ENCODE assay signal across 22 mouse cellular contexts in the genomic region with DNA sequence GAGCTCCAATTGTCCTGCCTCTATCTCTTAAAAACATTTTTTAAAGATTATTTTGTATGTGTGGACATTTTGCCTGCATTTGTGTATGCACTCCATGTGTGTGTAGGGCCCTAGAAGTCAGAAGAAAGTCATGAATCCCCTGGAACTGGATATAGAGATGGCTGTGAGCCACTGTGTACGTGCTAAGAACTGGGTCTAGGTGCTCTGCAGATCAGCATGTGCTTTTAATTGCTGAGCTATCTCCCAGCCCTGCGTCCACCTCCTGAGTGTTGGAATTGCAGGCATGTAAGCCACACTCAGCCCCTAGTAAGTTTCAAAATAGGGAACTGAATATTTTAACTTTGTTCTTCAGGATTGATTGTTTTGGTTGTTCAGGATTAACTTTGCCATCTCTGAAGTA. TPM values are rescaled to one million over a fixed set of nuclear protein-coding genes. Genes with fewer than 3 reads are reported as not detected.
DNase-seq lines count a peak whose midpoint lies in the region; ATAC-seq and TF ChIP-seq lines count a peak whose summit lies in the region.
"Had no signal": no experiment of that assay in that cellular context is flagged by ENCODE, and none has a peak within 500 bp of the region (broad histone marks: within the 10 kb centered on the region; RNA-seq: fewer than 3 reads in every experiment).

No protein-coding gene starts in this region.

- H3K79me2 ChIP-seq in heart, adult 2 months (replicated peaks; ENCODE audit: control insufficient read depth, insufficient read depth, low read length), result no peaks in the 10 kb centered on the region

- H3K27me3 ChIP-seq in heart, adult 2 months (ENCODE audit: control insufficient read depth, insufficient read depth, low read length), result no peaks in the 10 kb centered on the region
- no peaks in the 10 kb centered on the region for H3K27me3 ChIP-seq in heart, embryonic 15.5 days
- no peaks in the 10 kb centered on the region for H3K27me3 ChIP-seq in heart, postnatal 0 days (ENCODE audit: control insufficient read depth, insufficient read depth, low read length)
- H3K27me3 ChIP-seq: embryonic facial prominence, embryonic 13.5 days; embryonic facial prominence, embryonic 15.5 days; forebrain, embryonic 12.5 days had no signal

- no peaks in the 10 kb centered on the region for H3K9me3 ChIP-seq in heart, embryonic 15.5 days (replicated peaks)
- no peaks in the 10 kb centered on the region for H3K9me3 ChIP-seq in heart, postnatal 0 days (replicated peaks; ENCODE audit: control insufficient read depth, low read length)
- H3K9me3 ChIP-seq: embryonic facial prominence, embryonic 13.5 days; embryonic facial prominence, embryonic 15.5 days; forebrain, embryonic 12.5 days had no signal

- peak; percentile 72 for ATAC-seq in heart, embryonic 15.5 days (replicated peaks; ENCODE audit: insufficient number of reproducible peaks, insufficient read depth, low FRiP score, low read depth)
- peak; percentile 27; the same call in 1 of the 2 replicates for ATAC-seq in heart, postnatal 0 days (ENCODE audit: insufficient read depth, low read depth)
- ATAC-seq: forebrain, embryonic 14.5 days; forebrain, embryonic 16.5 days had no signal

- no peak for TF ChIP-seq EP300 in heart, adult 2 months (IDR thresholded peaks at IDR 0.05; ENCODE audit: insufficient read depth, low read depth, low read length)
- no peak for TF ChIP-seq EP300 in heart, postnatal 0 days (IDR thresholded peaks at IDR 0.05; ENCODE audit: low read depth)

- H3K36me3 ChIP-seq in heart, adult 2 months (ENCODE audit: control insufficient read depth, insufficient read depth, low read length), result no peaks in the 10 kb centered on the region; the same call in 1 of the 2 replicates
- peaks cover 20% of the 10 kb centered on the region for H3K36me3 ChIP-seq in heart, embryonic 15.5 days
- H3K36me3 ChIP-seq in heart, postnatal 0 days (replicated peaks; ENCODE audit: control insufficient read depth, insufficient read depth, low read length), result peaks cover 26% of the 10 kb centered on the region; the same call in 1 of the 2 replicates

- no peak for TF ChIP-seq CTCF in heart, adult 2 months (IDR thresholded peaks at IDR 0.05)
- TF ChIP-seq CTCF in heart, postnatal 0 days (IDR thresholded peaks at IDR 0.05; ENCODE audit: low read depth), result no peak

- no peaks in the 10 kb centered on the region for H3K4me1 ChIP-seq in heart, adult 2 months (ENCODE audit: control insufficient read depth, insufficient read depth, low read length)
- no peaks in the 10 kb centered on the region for H3K4me1 ChIP-seq in heart, embryonic 15.5 days (replicated peaks)
- H3K4me1 ChIP-seq in heart, postnatal 0 days (ENCODE audit: control insufficient read depth, insufficient read depth), result no peaks in the 10 kb centered on the region
- H3K4me1 ChIP-seq: embryonic facial prominence, embryonic 13.5 days; embryonic facial prominence, embryonic 15.5 days; forebrain, embryonic 12.5 days had no signal

- H3K4me2 ChIP-seq in heart, embryonic 15.5 days, result no peak overlapping the region
- 0 out of 2 replicates have a peak overlapping the region, but pooled peaks have one; percentile 11 for H3K4me2 ChIP-seq in heart, postnatal 0 days (ENCODE audit: low read depth, low read length)
- H3K4me2 ChIP-seq: embryonic facial prominence, embryonic 13.5 days; embryonic facial prominence, embryonic 15.5 days; forebrain, embryonic 12.5 days had no signal

- intact Hi-C loops in heart, adult 2 months (cut with DNase I), result no loop called here
- intact Hi-C loops in heart, postnatal 14 days (cut with DNase I), result no loop called here

- H3K4me3 ChIP-seq in heart, adult 2 months, result no peak overlapping the region
- H3K4me3 ChIP-seq in heart, embryonic 15.5 days, result no peak overlapping the region
- H3K4me3 ChIP-seq in heart, postnatal 0 days (ENCODE audit: low read depth, low read length), result no peak overlapping the region
- H3K4me3 ChIP-seq: embryonic facial prominence, embryonic 13.5 days; embryonic facial prominence, embryonic 15.5 days; erythroblast, embryonic 14.5 days; forebrain, embryonic 12.5 days had no signal

- no peak overlapping the region for H3K27ac ChIP-seq in heart, adult 2 months
- H3K27ac ChIP-seq in heart, embryonic 15.5 days, result peak overlapping the region; percentile 75
- peak overlapping the region; percentile 55 for H3K27ac ChIP-seq in heart, postnatal 0 days (ENCODE audit: low read depth)
- H3K27ac ChIP-seq: embryonic facial prominence, embryonic 13.5 days; embryonic facial prominence, embryonic 15.5 days; forebrain, embryonic 12.5 days had no signal

- 78% methylated on average over 2 of the region's 2 CpGs for WGBS in heart, adult 2 months
- 52% methylated on average over 2 of the region's 2 CpGs for WGBS in heart, embryonic 15.5 days
- WGBS in heart, postnatal 0 days, result 46% methylated on average over 2 of the region's 2 CpGs

- no peak overlapping the region for H3K9ac ChIP-seq in heart, adult 2 months (ENCODE audit: low read depth, low read length)
- H3K9ac ChIP-seq in heart, embryonic 15.5 days, result no peak overlapping the region
- no peak overlapping the region for H3K9ac ChIP-seq in heart, postnatal 0 days (replicated peaks; ENCODE audit: low read depth, low read length)
- H3K9ac ChIP-seq: embryonic facial prominence, embryonic 13.5 days; embryonic facial prominence, embryonic 15.5 days; forebrain, embryonic 12.5 days had no signal

- peak; percentile 31 for DNase-seq in heart, adult 11 months
- DNase-seq in heart, adult 2 months, result no peak
- DNase-seq in heart, postnatal 14 days, result no peak
- no peak for DNase-seq in heart, postnatal 0 days (ENCODE audit: low spot score)
- DNase-seq in heart, postnatal 4 days, result no peak
- DNase-seq: adrenal gland, adult 2 months; adrenal gland, postnatal 10 days; adrenal gland, postnatal 25 days; cerebellum, adult 11 months; cerebellum, adult 18-20 months; cerebellum, adult 8-10 months; cerebellum, adult 9-11 months; cerebellum, postnatal 14 days; cerebellum, postnatal 36 days; embryo, embryonic 11 days had no signal

- no peak for TF ChIP-seq POLR2A in heart, adult 2 months (IDR thresholded peaks at IDR 0.05; ENCODE audit: insufficient read depth, low read depth, low read length)

RNA-seq across cellular contexts. Expression of gene Ttll5, which starts 10.1 kb away (rescaled TPM):
- total RNA-seq in heart, adult 2 months (2021), result 10 to 100 TPM; 11.4 to 14.2 TPM
- polyA plus RNA-seq in heart, adult 2 months (2012; rRNA removed), result 10.1 and 10.5 TPM in 2 replicates
- 11.2 and 16.6 TPM in 2 replicates for polyA plus RNA-seq in heart, embryonic 15.5 days (2015; fragmentation: Nextera tagmentation; extraction: Ambion mirVana)
- total RNA-seq in heart, postnatal 14 days (2021), result 10 to 100 TPM; 15.4 to 17.2 TPM
- total RNA-seq in heart, postnatal 0 days (2014; rRNA removed; ENCODE audit: low replicate concordance), result 16.8 and 21.2 TPM in 2 replicates
- polyA plus RNA-seq in heart, postnatal 0 days (2015; fragmentation: Nextera tagmentation; extraction: Ambion mirVana), result 5.9 and 6.3 TPM in 2 replicates
- 10 to 100 TPM; 16.8 to 17.9 TPM for total RNA-seq in heart, postnatal 4 days (2021)

RNA-seq across cellular contexts. Expression of gene Erg28, which starts 10.2 kb away (rescaled TPM):
- 1 to 10 TPM; 6.2 to 6.8 TPM for total RNA-seq in heart, adult 2 months (2021)
- 9.3 and 12.4 TPM in 2 replicates for polyA plus RNA-seq in heart, adult 2 months (2012; rRNA removed)
- polyA plus RNA-seq in heart, embryonic 15.5 days (2015; fragmentation: Nextera tagmentation; extraction: Ambion mirVana), result 55.4 and 67.0 TPM in 2 replicates
- 1 to 10 TPM; 6.2 to 7.3 TPM for total RNA-seq in heart, postnatal 14 days (2021)
- 14.2 and 28.8 TPM in 2 replicates for total RNA-seq in heart, postnatal 0 days (2014; rRNA removed; ENCODE audit: low replicate concordance)
- 27.7 and 30.2 TPM in 2 replicates for polyA plus RNA-seq in heart, postnatal 0 days (2015; fragmentation: Nextera tagmentation; extraction: Ambion mirVana)
- total RNA-seq in heart, postnatal 4 days (2021), result 10 to 100 TPM; 15.2 to 19.0 TPM
